ENCODE assay signal across 8 mouse cellular contexts in the genomic region with DNA sequence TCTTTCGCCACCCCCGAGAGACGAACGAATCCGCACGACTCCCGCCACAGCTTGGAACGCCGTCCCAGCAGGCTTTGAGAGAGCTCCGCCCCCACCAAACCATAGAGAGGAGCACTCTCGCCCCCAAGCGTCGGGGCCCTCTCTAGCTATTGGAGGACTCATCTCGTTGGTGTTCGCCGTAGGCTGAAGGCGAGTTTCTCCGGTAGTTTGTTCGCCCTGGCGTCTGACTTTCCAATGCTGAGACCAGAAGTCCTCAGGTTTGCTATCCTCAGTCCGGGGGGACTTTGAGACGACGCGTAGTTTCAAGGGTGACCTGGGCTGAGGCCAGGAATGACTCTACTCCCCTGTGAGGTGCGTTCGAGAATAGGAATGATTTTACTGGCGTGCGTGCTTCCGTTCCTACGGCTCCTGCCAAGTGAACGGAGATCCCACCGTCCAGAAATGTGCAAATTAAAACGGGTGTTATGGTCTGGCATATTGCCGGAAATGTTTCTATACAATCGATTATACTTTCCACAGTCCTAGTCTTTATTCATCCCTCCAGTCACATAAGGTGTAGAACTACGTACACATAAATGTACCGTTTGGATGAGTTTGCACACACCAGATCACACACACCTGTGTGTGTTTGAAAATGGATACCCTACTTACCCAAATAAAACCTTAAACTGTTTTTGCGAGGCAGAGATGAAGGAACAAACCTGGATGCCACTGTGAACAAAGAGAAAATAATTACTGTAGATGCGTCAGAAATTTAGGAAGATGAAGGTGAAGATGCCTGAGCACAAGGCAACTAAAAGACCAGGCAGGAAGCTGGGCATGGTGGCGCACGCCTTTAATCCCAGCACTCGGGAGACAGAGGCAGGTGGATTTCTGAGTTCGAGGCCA. TPM values are rescaled to one million over a fixed set of nuclear protein-coding genes. Genes with fewer than 3 reads are reported as not detected.
A peak's percentile ranks its signal among the peaks of the same experiment; 100 is the strongest.
DNase-seq lines count a peak whose midpoint lies in the region; ATAC-seq and TF ChIP-seq lines count a peak whose summit lies in the region.

A gene (minus strand): TSS at position 76 of the 888 bp plus-strand sequence.
A gene (plus strand): TSS at position 169 of the 888 bp plus-strand sequence.

- TF ChIP-seq CTCF in kidney, postnatal 0 days (IDR thresholded peaks at IDR 0.05; ENCODE audit: low read depth) = peak; percentile 61

- H3K27me3 ChIP-seq in heart, embryonic 12.5 days (replicated peaks) = no peaks in the 10 kb centered on the region
- H3K27me3 ChIP-seq in kidney, postnatal 0 days (ENCODE audit: insufficient read depth, low read length) = no peaks in the 10 kb centered on the region
- no peaks in the 10 kb centered on the region for H3K27me3 ChIP-seq in liver, embryonic 11.5 days (replicated peaks; ENCODE audit: control insufficient read depth, insufficient read depth, low read length)
- no peaks in the 10 kb centered on the region for H3K27me3 ChIP-seq in stomach, embryonic 14.5 days (ENCODE audit: control insufficient read depth, insufficient read depth, low read length)

- peak within 1 kb of the TSS; percentile 84 for H3K4me3 ChIP-seq in heart, embryonic 12.5 days
- peak within 1 kb of the TSS; percentile 70 for H3K4me3 ChIP-seq in kidney, postnatal 0 days (replicated peaks; ENCODE audit: low read depth, low read length)
- peak within 1 kb of the TSS; percentile 69 for H3K4me3 ChIP-seq in liver, embryonic 11.5 days (ENCODE audit: low read depth, low read length)
- peak within 1 kb of the TSS; percentile 71 for H3K4me3 ChIP-seq in stomach, embryonic 14.5 days (ENCODE audit: low read depth, low read length)

- H3K9me3 ChIP-seq in heart, embryonic 12.5 days (replicated peaks) = no peaks in the 10 kb centered on the region
- H3K9me3 ChIP-seq in kidney, postnatal 0 days (replicated peaks; ENCODE audit: low read length) = no peaks in the 10 kb centered on the region
- H3K9me3 ChIP-seq in liver, embryonic 11.5 days (ENCODE audit: control insufficient read depth, low read length) = no peaks in the 10 kb centered on the region
- no peaks in the 10 kb centered on the region for H3K9me3 ChIP-seq in stomach, embryonic 14.5 days (ENCODE audit: control insufficient read depth, low read depth, low read length)

- H3K27ac ChIP-seq in heart, embryonic 12.5 days (ENCODE audit: poor library complexity, severe bottlenecking) = peak within 1 kb of the TSS; percentile 70
- peak within 1 kb of the TSS; percentile 78; the same call in 1 of the 2 replicates for H3K27ac ChIP-seq in kidney, postnatal 0 days
- H3K27ac ChIP-seq in liver, embryonic 11.5 days (ENCODE audit: low read depth, low read length) = peak within 1 kb of the TSS; percentile 57; the same call in 1 of the 2 replicates
- peak within 1 kb of the TSS; percentile 35; the same call in 1 of the 2 replicates for H3K27ac ChIP-seq in stomach, embryonic 14.5 days (ENCODE audit: low read length)

- peak; percentile 94 for DNase-seq in CD4-positive helper T cell, adult 2 months (ENCODE audit: low read depth, low spot score)
- peak; percentile 80 for DNase-seq in brain, embryonic 18.5 days (ENCODE audit: low read depth, low spot score)
- peak; percentile 95 for DNase-seq in kidney, postnatal 0 days (ENCODE audit: low spot score)
- peak; percentile 90 for DNase-seq in liver, embryonic 11.5 days (ENCODE audit: low spot score)
- peak; percentile 96 for DNase-seq in naive thymus-derived CD4-positive, alpha-beta T cell, adult 2 months (ENCODE audit: low read depth)

- H3K9ac ChIP-seq in heart, embryonic 12.5 days = peak within 1 kb of the TSS; percentile 85
- H3K9ac ChIP-seq in kidney, postnatal 0 days (ENCODE audit: low read depth, low read length) = peak within 1 kb of the TSS; percentile 68
- H3K9ac ChIP-seq in liver, embryonic 11.5 days (ENCODE audit: low read depth, low read length) = peak within 1 kb of the TSS; percentile 73
- peak within 1 kb of the TSS; percentile 64 for H3K9ac ChIP-seq in stomach, embryonic 14.5 days (replicated peaks; ENCODE audit: low read depth, low read length)

- ATAC-seq in erythroid progenitor cell, adult 5-6 weeks (replicated peaks; ENCODE audit: low FRiP score, poor library complexity, severe bottlenecking) = peak; percentile 94
- peak; percentile 95 for ATAC-seq in heart, embryonic 12.5 days (ENCODE audit: insufficient number of reproducible peaks, low FRiP score)
- ATAC-seq in kidney, postnatal 0 days (replicated peaks; ENCODE audit: low FRiP score, low read depth) = peak; percentile 95
- ATAC-seq in liver, embryonic 11.5 days (replicated peaks; ENCODE audit: low FRiP score) = peak; percentile 97
- peak; percentile 96 for ATAC-seq in stomach, embryonic 14.5 days (ENCODE audit: insufficient number of reproducible peaks, insufficient read depth, low FRiP score, low read depth)

- WGBS in heart, embryonic 12.5 days = 3% methylated on average over 43 of the region's 43 CpGs
- 3% methylated on average over 43 of the region's 43 CpGs for WGBS in kidney, postnatal 0 days
- WGBS in liver, embryonic 11.5 days = 3% methylated on average over 43 of the region's 43 CpGs
- 3% methylated on average over 43 of the region's 43 CpGs for WGBS in stomach, embryonic 14.5 days

- H3K4me2 ChIP-seq in heart, embryonic 12.5 days = peak within 1 kb of the TSS; percentile 80
- H3K4me2 ChIP-seq in kidney, postnatal 0 days (ENCODE audit: low read length) = peak within 1 kb of the TSS; percentile 78
- peak within 1 kb of the TSS; percentile 87 for H3K4me2 ChIP-seq in liver, embryonic 11.5 days
- H3K4me2 ChIP-seq in stomach, embryonic 14.5 days (replicated peaks; ENCODE audit: low read depth, low read length) = peak within 1 kb of the TSS; percentile 76

- H3K4me1 ChIP-seq in heart, embryonic 12.5 days (replicated peaks) = 0 out of 2 replicates have a peak, but pooled peaks cover 6% of the 10 kb centered on the region
- H3K4me1 ChIP-seq in kidney, postnatal 0 days (replicated peaks; ENCODE audit: insufficient read depth, low read length) = no peaks in the 10 kb centered on the region; the same call in 1 of the 2 replicates
- H3K4me1 ChIP-seq in liver, embryonic 11.5 days (replicated peaks; ENCODE audit: control insufficient read depth, insufficient read depth, low read length) = peaks cover 10% of the 10 kb centered on the region
- peaks cover 5% of the 10 kb centered on the region; the same call in 1 of the 2 replicates for H3K4me1 ChIP-seq in stomach, embryonic 14.5 days (ENCODE audit: control insufficient read depth, insufficient read depth, low read length)

- H3K36me3 ChIP-seq in heart, embryonic 12.5 days = peaks cover 9% of the 10 kb centered on the region
- H3K36me3 ChIP-seq in kidney, postnatal 0 days (ENCODE audit: insufficient read depth, low read length) = no peaks in the 10 kb centered on the region
- H3K36me3 ChIP-seq in liver, embryonic 11.5 days (ENCODE audit: control insufficient read depth, insufficient read depth, low read length) = no peaks in the 10 kb centered on the region
- H3K36me3 ChIP-seq in stomach, embryonic 14.5 days (ENCODE audit: control insufficient read depth, insufficient read depth, low read length) = no peaks in the 10 kb centered on the region

RNA-seq across cellular contexts. Expression of the first gene that starts in this region (rescaled TPM):
- total RNA-seq in erythroid progenitor cell, adult 5-6 weeks (2015; ENCODE audit: low replicate concordance) = 26.4 and 37.5 TPM in 2 replicates
- total RNA-seq in erythroid progenitor cell, adult 5-6 weeks (2017; ENCODE audit: low replicate concordance) = 7.4 and 25.4 TPM in 2 replicates
- 18.9 and 19.2 TPM in 2 replicates for polyA plus RNA-seq in heart, embryonic 12.5 days (2016; fragmentation: Nextera tagmentation; extraction: Ambion mirVana)
- polyA plus RNA-seq in kidney, postnatal 0 days (2015; fragmentation: Nextera tagmentation; extraction: Ambion mirVana) = 10.3 and 14.0 TPM in 2 replicates
- polyA plus RNA-seq in liver, embryonic 11.5 days (2014; fragmentation: Nextera tagmentation; extraction: Ambion mirVana) = 26.0 and 28.2 TPM in 2 replicates
- polyA plus RNA-seq in stomach, embryonic 14.5 days (2014; fragmentation: Nextera tagmentation; extraction: Ambion mirVana) = 22.2 and 24.3 TPM in 2 replicates

RNA-seq across cellular contexts. Expression of the second gene that starts in this region (rescaled TPM):
- 1.1 TPM in 1 of 2 replicates, not detected in the other for total RNA-seq in erythroid progenitor cell, adult 5-6 weeks (2015; ENCODE audit: low replicate concordance)
- total RNA-seq in erythroid progenitor cell, adult 5-6 weeks (2017; ENCODE audit: low replicate concordance) = 2.1 and 5.6 TPM in 2 replicates
- polyA plus RNA-seq in heart, embryonic 12.5 days (2016; fragmentation: Nextera tagmentation; extraction: Ambion mirVana) = 6.4 and 7.4 TPM in 2 replicates
- 12.6 and 14.3 TPM in 2 replicates for polyA plus RNA-seq in kidney, postnatal 0 days (2015; fragmentation: Nextera tagmentation; extraction: Ambion mirVana)
- 11.4 and 12.1 TPM in 2 replicates for polyA plus RNA-seq in liver, embryonic 11.5 days (2014; fragmentation: Nextera tagmentation; extraction: Ambion mirVana)
- 8.4 and 10.5 TPM in 2 replicates for polyA plus RNA-seq in stomach, embryonic 14.5 days (2014; fragmentation: Nextera tagmentation; extraction: Ambion mirVana)

Comparison
In these comparisons a context has a peak if more than half of its experiments do, and no peak if none do; other contexts are left out.
1. Peak in every context shown above with its lines: DNase-seq, ATAC-seq, H3K4me3 ChIP-seq and H3K27ac ChIP-seq.